Mouse (Mus musculus) hindbrain, embryonic 11.5 days (tissue): ENCODE measurements around the gene Arhgef11. TPM values are rescaled to one million over a fixed set of nuclear protein-coding genes. Genes with fewer than 3 reads are reported as not detected.
"Not testable (repeated sequence)": the region's sequence is repeated elsewhere in the genome, so short reads cannot be mapped to it uniquely, and the experiment has no call there.

Source experiments
- ATAC-seq: fragments of 200-750 bp; cut with Nextera tagmentation; 2 replicates; pipeline ENCODE4 v1.8.0; 2017; ENCODE audit warnings: mild to moderate bottlenecking, moderate TSS enrichment, moderate library complexity; ENCODE audit not compliant: low FRiP score
- DNase-seq: peaks from one replicate; pipeline ENCODE4 v3.0.0-alpha.2; 2015; ENCODE audit warnings: low spot score
- H3K27ac ChIP-seq: fragments of 300-500 bp; sonication (generic); 2 replicates; pipeline ENCODE4 v1.5.1; 2014; ENCODE audit warnings: mild to moderate bottlenecking, low read depth, low read length
- H3K27me3 ChIP-seq: fragments of 300-500 bp; sonication (generic); 2 replicates; pipeline ENCODE4 v1.6.1; 2014; ENCODE audit warnings: mild to moderate bottlenecking, low read length, moderate library complexity, mixed read lengths; ENCODE audit not compliant: control insufficient read depth, insufficient read depth
- H3K36me3 ChIP-seq: fragments of 300-500 bp; sonication (generic); 2 replicates; pipeline ENCODE4 v1.6.1; 2014; ENCODE audit warnings: mild to moderate bottlenecking, low read length, moderate library complexity, mixed read lengths; ENCODE audit not compliant: control insufficient read depth, insufficient read depth
- H3K4me1 ChIP-seq: fragments of 300-500 bp; sonication (generic); replicated peaks from 2 replicates; pipeline ENCODE4 v1.6.1; 2014; ENCODE audit warnings: low read length, mixed read lengths; ENCODE audit not compliant: control insufficient read depth, insufficient read depth
- H3K4me2 ChIP-seq: fragments of 300-500 bp; sonication (generic); replicated peaks from 2 replicates; pipeline ENCODE4 v1.6.1; 2014; ENCODE audit warnings: mild to moderate bottlenecking, low read depth, low read length
- H3K4me3 ChIP-seq: fragments of 300-500 bp; sonication (generic); 2 replicates; pipeline ENCODE4 v1.5.1; 2014; ENCODE audit warnings: low read depth, low read length
- H3K9ac ChIP-seq: fragments of 300-500 bp; sonication (generic); 2 replicates; pipeline ENCODE4 v1.6.1; 2014; ENCODE audit warnings: low read depth, low read length
- H3K9me3 ChIP-seq: fragments of 300-500 bp; sonication (generic); 2 replicates; pipeline ENCODE4 v1.6.1; 2016; ENCODE audit warnings: low read length; ENCODE audit not compliant: control insufficient read depth
- WGBS: fragments of 180-500 bp; shearing (Covaris S2); extraction: QIAGEN DNeasy Blood & Tissue Kit; methylation state at CpG from one replicate; pipeline ENCODE4 v1.1.7; 2014; 5-methylcytosine and 5-hydroxymethylcytosine counted together
- polyA plus RNA-seq: library from polyadenylated mRNA; unstranded; fragments of >200 nt; fragmentation: Nextera tagmentation; extraction: Ambion mirVana; gene quantifications from 2 replicates; pipeline ENCODE4 v1.2.1, GENCODE M21; 2014

Arhgef11 gene
- 13.7 and 18.6 TPM in 2 replicates for polyA plus RNA-seq

GRCm38 (mm10) chr3:87616957-87617810 is at the start of gene Arhgef11:
Gene Arhgef11, plus strand, starts transcription at chr3:87617559.
- peak within 1 kb of the TSS; percentile 86 for H3K27ac ChIP-seq
- peak within 1 kb of the TSS; percentile 67 for H3K4me3 ChIP-seq
- no peaks in the 10 kb centered on the region for H3K9me3 ChIP-seq
- no peaks in the 10 kb centered on the region for H3K27me3 ChIP-seq
- 2% methylated on average over 57 of the region's 101 CpGs for WGBS
- peak within 1 kb of the TSS; percentile 87 for H3K9ac ChIP-seq
- ATAC-seq (peak; percentile 90), DNase-seq (peak; percentile 91)
- peak within 1 kb of the TSS; percentile 93 for H3K4me2 ChIP-seq
- no peaks in the 10 kb centered on the region for H3K36me3 ChIP-seq
- peaks cover 6% of the 10 kb centered on the region; the same call in 1 of the 2 replicates for H3K4me1 ChIP-seq

GRCm38 (mm10) chr3:87568681-87569080 is 48.7 kb upstream of the Arhgef11 start:
- Histone ChIP-seq H3K4me1 (peaks cover 4% of the 10 kb centered on the region; the same call in 1 of the 2 replicates), H3K4me2 (no peak overlapping the region), H3K9ac (no peak overlapping the region), H3K27ac (no peak overlapping the region), H3K9me3 (no peaks in the 10 kb centered on the region), H3K36me3 (no peaks in the 10 kb centered on the region), H3K27me3 (no peaks in the 10 kb centered on the region), H3K4me3 (no peak overlapping the region)
- no peak for ATAC-seq
- DNase-seq, result no peak
- 95% methylated on average over 5 of the region's 5 CpGs for WGBS

- 37% methylated on average over 6 of the region's 6 CpGs for WGBS
- H3K27ac ChIP-seq, result no peak overlapping the region
- no peaks in the 10 kb centered on the region for H3K36me3 ChIP-seq
- no peaks in the 10 kb centered on the region for H3K9me3 ChIP-seq
- H3K4me1 ChIP-seq, result no peaks in the 10 kb centered on the region
- H3K27me3 ChIP-seq, result no peaks in the 10 kb centered on the region
- no peak overlapping the region for H3K4me2 ChIP-seq
- no peak overlapping the region for H3K9ac ChIP-seq
- H3K4me3 ChIP-seq, result no peak overlapping the region
- DNase-seq (peak; percentile 3), ATAC-seq (no peak)
Observed at GRCm38 (mm10) chr3:87575766-87576165, 41.6 kb upstream of the Arhgef11 start.

DNA sequence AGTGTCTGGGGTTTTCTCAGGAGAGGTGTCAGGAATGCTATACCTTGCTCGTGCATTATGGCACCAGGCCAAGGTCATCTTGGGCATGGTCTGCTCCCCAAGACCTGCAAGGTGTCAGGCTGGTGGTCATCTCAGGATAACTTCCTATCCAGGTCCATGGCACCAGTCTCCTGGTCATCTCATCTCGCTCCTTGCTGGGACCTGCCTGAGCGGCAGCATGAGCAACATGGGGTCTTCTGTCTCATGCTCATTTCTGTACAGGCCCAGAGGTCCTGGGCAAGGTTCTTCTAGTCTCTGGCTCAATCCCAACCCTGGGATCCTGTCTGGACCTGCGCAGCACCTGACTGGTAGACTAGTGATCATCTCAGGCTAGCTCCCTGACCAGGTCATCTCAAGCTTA is 35.1 kb upstream of the Arhgef11 start:
- no peak for ATAC-seq
- no peak overlapping the region for H3K9ac ChIP-seq
- H3K4me1 ChIP-seq, result no peaks in the 10 kb centered on the region
- no peak for DNase-seq
- no peaks in the 10 kb centered on the region for H3K27me3 ChIP-seq
- no peak overlapping the region for H3K27ac ChIP-seq
- WGBS, result 87% methylated on average over 4 of the region's 4 CpGs
- H3K4me3 ChIP-seq, result no peak overlapping the region
- no peaks in the 10 kb centered on the region for H3K9me3 ChIP-seq
- no peaks in the 10 kb centered on the region for H3K36me3 ChIP-seq
- H3K4me2 ChIP-seq, result no peak overlapping the region

- no peak for ATAC-seq
- Histone ChIP-seq H3K4me1 (no peaks in the 10 kb centered on the region), H3K4me2 (no peak overlapping the region), H3K9ac (no peak overlapping the region), H3K36me3 (no peaks in the 10 kb centered on the region), H3K9me3 (no peaks in the 10 kb centered on the region), H3K27me3 (no peaks in the 10 kb centered on the region), H3K27ac (no peak overlapping the region), H3K4me3 (no peak overlapping the region)
- 76% methylated on average over 5 of the region's 5 CpGs for WGBS
- DNase-seq, result no peak
Observed at GRCm38 (mm10) chr3:87593793-87594192, 23.6 kb upstream of the Arhgef11 start.

DNA sequence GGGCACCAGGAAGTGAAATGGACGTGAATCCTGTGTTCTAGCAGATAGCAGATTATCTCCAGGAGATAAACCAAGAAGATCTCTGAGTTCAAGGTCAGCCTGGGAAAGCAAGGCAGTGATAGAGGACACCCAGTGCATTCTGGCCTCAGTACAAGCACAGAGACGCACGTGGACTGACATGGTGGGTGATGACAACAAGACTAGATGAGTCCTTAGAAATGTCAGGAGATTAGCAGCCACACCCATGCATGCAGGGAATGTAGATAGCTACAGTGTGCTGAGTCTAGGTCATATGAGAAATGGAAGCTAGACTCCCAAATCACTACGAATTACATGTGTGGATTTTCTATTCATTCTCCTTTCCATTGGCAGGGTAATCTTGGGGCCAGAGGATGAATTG is 22.0 kb upstream of the Arhgef11 start:
- WGBS, result 76% methylated on average over 4 of the region's 4 CpGs

DNA sequence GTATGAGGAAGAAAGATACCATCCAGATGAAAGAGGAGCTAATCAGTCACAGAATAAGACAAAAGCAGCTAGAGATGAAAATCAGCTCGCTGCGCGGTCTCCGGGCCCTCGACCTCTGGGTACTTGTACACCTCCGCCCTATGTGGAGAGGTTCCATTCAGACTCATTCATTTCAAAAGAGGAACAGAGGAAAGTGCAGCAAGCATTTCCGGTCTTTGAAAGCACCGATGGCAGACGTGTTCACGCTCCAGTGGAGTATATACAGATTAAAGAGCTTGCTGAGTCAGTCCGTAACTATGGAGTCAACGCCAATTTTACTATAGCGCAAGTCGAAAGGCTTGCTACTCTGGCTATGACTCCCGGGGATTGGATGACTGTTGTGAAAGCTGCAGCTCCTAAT is 16.3 kb upstream of the Arhgef11 start:
- DNase-seq, H3K9me3 ChIP-seq, H3K27me3 ChIP-seq, H3K9ac ChIP-seq, ATAC-seq, H3K27ac ChIP-seq, H3K4me3 ChIP-seq, H3K4me1 ChIP-seq, H3K4me2 ChIP-seq, H3K36me3 ChIP-seq: not testable (repeated sequence)
- 95% methylated on average over 15 of the region's 15 CpGs for WGBS

More for the DNA sequence above, 22.0 kb upstream of the Arhgef11 start:
- H3K36me3 ChIP-seq, DNase-seq, H3K27ac ChIP-seq, H3K9me3 ChIP-seq, H3K9ac ChIP-seq, H3K27me3 ChIP-seq, H3K4me2 ChIP-seq, H3K4me1 ChIP-seq, ATAC-seq, H3K4me3 ChIP-seq: not testable (repeated sequence)

- WGBS, result 68% methylated on average over 4 of the region's 4 CpGs
- DNase-seq (no peak), ATAC-seq (peak; percentile 21; the same call in 1 of the 2 replicates)
- no peaks in the 10 kb centered on the region for H3K36me3 ChIP-seq
- no peaks in the 10 kb centered on the region for H3K27me3 ChIP-seq
- H3K9me3 ChIP-seq, result no peaks in the 10 kb centered on the region
- H3K4me3 ChIP-seq, result no peak overlapping the region
- no peak overlapping the region for H3K27ac ChIP-seq
- peak overlapping the region; percentile 67; the same call in 1 of the 2 replicates for H3K4me2 ChIP-seq
- H3K9ac ChIP-seq, result peak overlapping the region; percentile 87; the same call in 1 of the 2 replicates
- peaks cover 6% of the 10 kb centered on the region; the same call in 1 of the 2 replicates for H3K4me1 ChIP-seq
Observed at GRCm38 (mm10) chr3:87616354-87616753, 1.0 kb upstream of the Arhgef11 start.

DNA sequence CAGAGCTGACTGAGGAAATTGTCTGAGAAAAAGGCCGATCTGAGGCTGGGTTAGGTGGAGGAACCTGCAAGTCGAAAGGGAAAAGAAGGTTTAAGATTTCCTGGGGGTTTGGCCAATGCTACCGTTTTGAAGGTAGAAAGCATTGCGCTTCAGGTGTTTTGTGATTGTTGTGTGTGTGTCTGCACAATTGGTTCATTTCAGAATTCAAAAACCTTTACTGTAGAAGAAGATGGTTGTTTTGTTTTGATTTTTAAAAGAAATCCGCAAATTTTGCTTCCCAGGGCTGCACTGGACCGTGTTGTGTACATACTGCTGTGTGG is 412 bp downstream of the Arhgef11 start:
- H3K4me1 ChIP-seq, result peaks cover 6% of the 10 kb centered on the region; the same call in 1 of the 2 replicates
- 2% methylated on average over 6 of the region's 6 CpGs for WGBS
- DNase-seq (no peak), ATAC-seq (no peak)
- no peaks in the 10 kb centered on the region for H3K36me3 ChIP-seq
- peak overlapping the region; percentile 93 for H3K4me2 ChIP-seq
- no peaks in the 10 kb centered on the region for H3K27me3 ChIP-seq
- H3K9ac ChIP-seq, result peak overlapping the region; percentile 87
- H3K4me3 ChIP-seq, result peak overlapping the region; percentile 67
- peak overlapping the region; percentile 86 for H3K27ac ChIP-seq
- no peaks in the 10 kb centered on the region for H3K9me3 ChIP-seq
